Comparison of ENCODE assay signal across 8 mouse cellular contexts in genomic region chr9:41950991-41951451, GRCm38 (mm10).
DNase-seq lines count a peak whose midpoint lies in the region; ATAC-seq and TF ChIP-seq lines count a peak whose summit lies in the region.

No protein-coding gene starts in this region.

- TF ChIP-seq CTCF in gastrocnemius, adult 2 months (IDR thresholded peaks at IDR 0.05), result peak; percentile 86
- peak; percentile 96 for TF ChIP-seq CTCF in hindbrain, postnatal 0 days (IDR thresholded peaks at IDR 0.05; ENCODE audit: low read depth)
- peak; percentile 79 for TF ChIP-seq CTCF in left cerebral cortex, adult 2 months (IDR thresholded peaks at IDR 0.05)

- peak; percentile 84 for DNase-seq in R1 (ENCODE audit: low read depth, low spot score)
- peak; percentile 78 to 84 for DNase-seq in cerebellum, postnatal 25 days
- DNase-seq in gastrocnemius, adult 2 months, result peak; percentile 93
- peak; percentile 94 for DNase-seq in hindbrain, postnatal 0 days (ENCODE audit: low spot score)
- peak; percentile 87 to 92 for DNase-seq in left cerebral cortex, adult 2 months (ENCODE audit: extremely low spot score in 1 of 2, low spot score in 2 of 2)
- DNase-seq in right cerebral cortex, adult 18-20 months, result peak; percentile 89
- DNase-seq in urinary bladder, adult 2 months (ENCODE audit: low spot score), result peak; percentile 82

- no peaks in the 10 kb centered on the region for H3K27me3 ChIP-seq in hindbrain, postnatal 0 days (ENCODE audit: insufficient read depth, low read length)

- intact Hi-C loops in gastrocnemius, adult 2 months (cut with DNase I), result loop anchor here (1.0 to 5.0 kb wide), 6 partner anchors 74 to 723 kb away; no protein-coding TSS in a partner anchor
- intact Hi-C loops in left cerebral cortex, adult 2 months (cut with DNase I), result loop anchor here (1.0 to 5.0 kb wide), 7 partner anchors 60 to 722 kb away; no protein-coding TSS in a partner anchor

- no peaks in the 10 kb centered on the region for H3K36me3 ChIP-seq in hindbrain, postnatal 0 days (ENCODE audit: insufficient read depth, low read length)
- H3K36me3 ChIP-seq in macrophage (ENCODE audit: inconsistent target), result no peaks in the 10 kb centered on the region

- WGBS in hindbrain, postnatal 0 days, result 0% methylated on average over 21 of the region's 21 CpGs
- under 1% methylated on average over 21 of the region's 21 CpGs for WGBS in macrophage (ENCODE audit: missing documents)

- no peaks in the 10 kb centered on the region for H3K9me3 ChIP-seq in hindbrain, postnatal 0 days (ENCODE audit: low read length)

- peak overlapping the region; percentile 76 for H3K4me3 ChIP-seq in gastrocnemius, adult 2 months
- peak overlapping the region; percentile 39 for H3K4me3 ChIP-seq in hindbrain, postnatal 0 days (ENCODE audit: low read length)
- H3K4me3 ChIP-seq in left cerebral cortex, adult 2 months, result peak overlapping the region; percentile 38
- peak overlapping the region; percentile 39 for H3K4me3 ChIP-seq in macrophage (ENCODE audit: inconsistent target)

- H3K4me2 ChIP-seq in hindbrain, postnatal 0 days (ENCODE audit: low read depth, low read length), result peak overlapping the region; percentile 75

- H3K79me2 ChIP-seq in macrophage (ENCODE audit: inconsistent target), result no peaks in the 10 kb centered on the region

- H3K4me1 ChIP-seq in hindbrain, postnatal 0 days (ENCODE audit: insufficient read depth, low read length), result peaks cover 9% of the 10 kb centered on the region

- peak overlapping the region; percentile 61 for H3K9ac ChIP-seq in hindbrain, postnatal 0 days (replicated peaks; ENCODE audit: low read length)

- ATAC-seq in hindbrain, postnatal 0 days, result peak; percentile 81

- peak overlapping the region; percentile 98 for H3K27ac ChIP-seq in gastrocnemius, adult 2 months
- peak overlapping the region; percentile 95 for H3K27ac ChIP-seq in hindbrain, postnatal 0 days
- H3K27ac ChIP-seq in left cerebral cortex, adult 2 months, result peak overlapping the region; percentile 97
- H3K27ac ChIP-seq in macrophage, result peak overlapping the region; percentile 58

Comparison
In these comparisons a context has a peak if more than half of its experiments do, and no peak if none do; other contexts are left out.
1. Peak in every context shown above with its lines: DNase-seq, ATAC-seq, H3K4me3 ChIP-seq and H3K27ac ChIP-seq.